Mouse (Mus musculus): ENCODE measurements around the gene Tmod1.

Gene Tmod1

DNA sequence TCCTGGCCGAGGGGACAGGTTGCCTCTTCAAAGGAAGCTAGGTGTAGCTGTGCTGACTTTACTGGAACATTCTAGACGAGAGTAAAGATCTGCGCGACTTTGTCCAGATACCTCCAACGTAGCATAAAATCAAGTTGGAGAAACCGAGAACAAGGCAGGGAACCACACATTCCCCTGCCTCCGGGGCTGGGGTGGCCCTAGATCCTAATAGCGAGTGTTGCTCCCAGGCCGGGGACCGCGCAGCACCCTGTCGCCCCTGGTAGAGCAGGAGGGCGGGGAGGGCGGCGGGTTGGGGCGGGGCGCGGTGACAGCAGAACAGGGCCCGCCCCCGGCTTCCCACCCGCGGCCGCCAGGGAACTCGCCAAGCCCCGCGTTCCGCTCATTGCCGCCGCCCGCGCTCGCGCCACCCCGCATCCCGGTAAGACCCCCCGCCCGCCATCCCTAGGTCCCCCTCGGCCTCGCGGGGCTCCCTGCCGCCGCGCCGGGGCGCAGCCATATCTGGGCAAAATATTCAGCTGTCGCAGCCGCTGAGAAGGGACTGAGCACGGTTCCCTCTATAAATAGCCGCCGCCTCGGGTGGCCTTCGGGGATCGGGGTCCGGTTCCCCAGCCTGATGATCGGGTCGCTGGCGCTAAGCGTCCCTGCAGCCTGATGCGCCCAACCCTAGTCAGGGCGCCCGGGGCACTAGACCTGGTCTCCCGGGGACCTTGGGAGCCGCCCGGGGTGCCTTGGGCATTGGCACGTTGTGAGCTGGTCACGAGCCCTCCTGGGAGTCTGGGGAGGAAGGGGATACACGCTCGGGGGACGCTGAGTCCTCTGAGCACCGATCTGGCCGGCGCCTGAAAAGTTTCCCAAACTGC lies at the start of gene Tmod1:
Gene Tmod1, plus strand, starts transcription at position 44 of the 860 bp plus-strand sequence.
- in situ Hi-C loops (cut with MboI, MseI) = no loop called here

DNA sequence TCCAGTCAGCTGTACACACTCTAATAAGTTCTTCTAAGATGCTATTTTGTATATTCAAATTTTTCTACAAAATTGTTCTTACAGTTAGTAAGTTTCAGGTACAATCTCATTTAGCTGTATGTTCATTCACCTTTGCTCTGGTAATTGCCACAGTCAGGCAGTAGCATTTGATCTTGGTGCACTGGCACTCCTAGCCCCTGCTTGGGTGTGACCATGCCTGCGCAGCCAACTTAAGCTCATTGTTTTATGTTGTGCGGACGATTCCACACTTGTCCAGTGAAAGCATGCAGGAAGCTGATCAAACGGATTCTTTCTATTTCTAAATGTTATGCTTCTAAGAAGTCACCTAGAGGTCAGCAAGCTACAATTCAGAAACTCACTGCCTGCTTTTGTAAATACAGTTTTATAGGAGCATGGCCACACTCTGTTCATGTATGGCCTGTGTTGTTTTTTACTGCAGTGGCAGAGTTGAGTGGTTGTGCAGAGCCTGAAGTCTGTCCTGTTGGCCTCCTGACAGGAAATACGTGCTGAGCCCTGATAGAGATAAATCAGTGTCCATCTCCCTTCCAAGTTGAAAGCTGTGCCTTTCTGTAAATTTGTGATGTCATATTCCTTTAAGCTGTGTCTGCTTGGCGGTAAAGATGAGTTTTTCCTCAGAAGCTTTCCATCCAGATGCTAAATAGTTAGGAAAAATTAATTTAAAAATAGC lies 48.2 kb upstream of the Tmod1 start:
- in situ Hi-C loops (cut with MboI, MseI) = no loop called here

DNA sequence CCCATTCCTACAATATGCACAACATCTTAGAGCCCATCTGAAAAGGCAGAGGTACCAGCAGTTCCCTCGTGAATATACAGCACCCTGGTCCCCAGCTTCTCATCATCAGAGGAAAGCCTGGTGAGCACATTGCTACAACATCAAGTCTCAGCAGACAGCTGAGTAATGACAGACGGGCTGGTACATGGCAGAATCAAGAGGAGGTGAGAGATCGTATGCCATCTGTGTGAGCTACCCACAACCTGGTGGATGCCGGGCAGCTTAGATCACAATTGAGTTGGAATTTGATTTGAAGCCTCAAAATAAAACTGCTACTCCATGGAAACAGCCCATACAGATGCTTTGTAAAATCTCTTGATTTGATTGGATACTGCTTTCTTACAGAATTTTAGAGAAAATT lies 40.2 kb upstream of the Tmod1 start:
- in situ Hi-C loops (cut with MboI, MseI) = no loop called here

DNA sequence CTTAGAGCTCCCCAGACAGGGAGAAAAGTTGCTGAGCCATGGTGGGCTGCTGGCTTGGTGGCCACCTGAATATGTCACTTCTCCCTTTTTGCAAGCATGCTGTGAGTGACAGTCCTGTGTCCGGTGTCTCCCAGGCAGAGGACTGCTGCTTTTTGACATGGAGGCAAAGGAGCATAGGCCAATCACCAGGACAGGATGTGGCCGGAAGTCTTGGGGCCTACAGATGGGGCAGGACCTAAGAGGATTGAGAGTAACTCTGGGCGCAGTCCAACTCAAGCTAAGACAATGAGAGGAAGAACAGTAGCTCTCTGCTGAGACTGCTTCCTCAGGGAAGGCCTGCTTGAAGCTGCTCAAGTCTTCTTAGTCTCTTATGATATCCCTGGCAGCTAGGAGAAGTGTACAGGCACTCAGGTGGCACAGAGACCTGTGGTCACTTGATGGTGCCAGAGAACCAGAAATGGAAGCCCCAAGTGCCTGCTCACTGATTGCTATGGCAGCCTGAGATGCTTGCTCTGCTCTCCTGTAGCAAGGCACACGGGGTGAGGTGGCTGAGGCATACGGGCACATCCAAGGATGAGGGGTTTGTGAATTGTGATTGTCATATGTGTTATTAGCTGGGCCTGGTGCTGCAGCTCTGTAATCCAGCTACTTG lies 30.5 kb upstream of the Tmod1 start:
- in situ Hi-C loops (cut with MboI, MseI) = no loop called here

DNA sequence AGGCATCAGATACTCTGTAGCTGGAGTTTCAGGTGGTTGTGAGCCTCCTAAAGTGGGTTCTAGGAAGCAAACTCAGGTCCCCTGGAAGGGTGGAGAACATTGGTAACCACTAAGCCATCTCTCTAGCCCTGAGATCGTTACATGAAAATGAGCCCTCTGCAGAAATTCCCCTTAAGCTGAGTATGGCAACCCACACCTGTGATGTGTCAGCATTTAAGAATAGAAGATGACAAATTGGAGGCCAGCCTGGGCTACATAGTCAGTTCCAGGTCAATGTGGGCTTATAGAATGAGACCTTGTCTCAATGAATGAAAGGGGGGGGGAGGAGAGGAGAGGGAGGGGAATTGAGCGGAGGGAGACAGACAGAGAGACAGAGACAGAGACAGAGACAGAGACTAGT lies 27.0 kb upstream of the Tmod1 start:
- in situ Hi-C loops (cut with MboI, MseI) = no loop called here

DNA sequence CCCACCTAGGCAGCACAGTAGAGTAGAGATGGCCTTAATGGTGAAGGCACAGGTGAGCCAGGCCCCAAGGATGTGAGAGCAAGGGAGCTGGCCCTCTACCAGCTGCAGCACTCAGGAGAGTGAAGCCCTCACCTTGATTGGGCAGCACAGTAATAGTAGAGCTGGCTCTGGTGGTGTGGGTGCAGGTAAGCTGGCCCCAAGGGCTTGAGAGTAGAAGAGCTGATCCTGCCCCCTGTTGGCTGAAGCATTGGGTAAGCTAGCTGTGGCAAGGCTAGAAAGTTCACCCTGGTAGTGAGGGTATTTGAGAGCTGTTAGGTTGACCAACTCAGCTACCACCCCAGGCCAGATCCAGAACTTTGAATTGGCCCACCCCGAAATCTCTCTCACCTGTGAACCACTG lies 23.1 kb upstream of the Tmod1 start:
- in situ Hi-C loops (cut with MboI, MseI) = no loop called here

DNA sequence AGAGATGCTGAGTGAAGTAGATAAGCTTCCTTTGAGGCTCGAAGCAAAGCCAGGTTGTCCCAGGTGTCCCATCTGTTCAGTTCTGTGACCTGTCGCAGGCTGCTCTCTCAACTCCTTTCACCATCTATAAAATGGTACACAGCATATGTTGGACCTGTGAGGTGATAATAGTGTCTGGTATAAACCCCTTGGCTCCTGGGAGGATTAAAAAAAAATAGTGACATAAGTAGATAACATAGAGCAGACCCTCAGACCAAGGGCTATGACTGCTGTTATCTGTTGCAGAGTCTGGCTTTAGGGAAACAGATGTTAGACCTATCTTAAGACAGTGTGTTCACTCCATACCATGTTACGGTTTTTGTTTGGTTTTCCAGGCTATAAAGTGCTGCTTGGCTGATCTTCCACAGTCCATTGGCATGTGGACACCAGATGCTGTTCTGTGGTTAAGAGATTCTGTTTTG lies 15.7 kb upstream of the Tmod1 start:
- in situ Hi-C loops (cut with MboI, MseI) = no loop called here

DNA sequence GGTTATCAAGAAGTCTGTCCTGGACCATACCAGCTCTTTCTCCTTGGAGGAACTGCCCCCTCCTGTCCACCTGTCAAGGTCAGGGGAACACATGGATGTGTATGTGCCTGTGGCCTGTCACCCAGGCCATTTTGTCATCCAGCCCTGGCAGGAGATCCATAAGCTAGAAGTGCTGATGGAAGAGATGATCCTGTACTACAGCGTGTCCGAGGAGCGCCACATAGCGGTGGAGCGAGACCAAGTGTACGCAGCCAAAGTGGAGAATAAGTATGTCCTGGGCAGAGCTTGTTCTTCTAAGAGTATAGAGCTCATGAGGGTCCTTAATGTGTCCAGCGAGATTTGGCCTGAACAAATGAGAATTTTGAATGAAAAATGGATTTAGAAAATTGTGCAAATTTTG lies 12.8 kb upstream of the Tmod1 start:
- in situ Hi-C loops (cut with MboI, MseI) = no loop called here

DNA sequence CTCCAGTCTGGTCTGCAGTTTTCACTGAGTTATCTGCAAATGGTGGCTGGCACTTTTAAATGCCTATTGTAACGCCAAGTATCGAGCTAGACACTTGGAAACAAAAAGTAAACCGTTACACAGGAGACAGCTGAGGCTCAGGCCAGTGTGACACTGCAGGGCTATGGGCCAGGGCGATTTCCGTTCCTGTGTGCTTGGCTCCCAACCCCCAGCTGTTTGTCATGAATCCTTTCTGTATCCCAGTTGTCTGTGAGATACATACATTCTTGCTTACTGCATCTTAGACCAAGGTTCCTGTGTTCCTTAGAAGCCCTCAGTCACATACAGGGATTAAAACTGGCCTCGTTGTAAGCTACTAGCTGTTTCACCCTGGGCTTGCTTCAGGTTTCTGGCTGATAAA lies 10.5 kb upstream of the Tmod1 start:
- in situ Hi-C loops (cut with MboI, MseI) = no loop called here

DNA sequence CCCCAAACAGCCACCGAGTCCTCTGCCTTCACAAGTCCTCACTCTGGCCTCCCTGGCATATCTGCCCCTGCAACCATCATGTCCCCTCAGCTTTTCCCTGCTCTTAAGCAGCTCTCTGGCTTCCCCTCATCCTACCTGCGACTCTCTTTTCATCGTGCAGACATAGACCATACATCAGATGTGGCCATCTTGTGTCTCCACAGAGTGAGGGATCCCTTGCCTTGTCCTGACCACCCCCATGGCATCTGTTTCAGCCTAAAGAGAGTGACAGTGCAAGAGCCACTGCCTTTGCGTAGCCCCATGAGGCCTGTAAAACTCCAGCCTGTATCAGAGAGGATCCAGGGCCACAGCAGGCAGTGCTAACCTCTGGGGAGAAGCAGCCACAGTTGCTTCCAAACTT lies 10.0 kb upstream of the Tmod1 start:
- in situ Hi-C loops (cut with MboI, MseI) = no loop called here

DNA sequence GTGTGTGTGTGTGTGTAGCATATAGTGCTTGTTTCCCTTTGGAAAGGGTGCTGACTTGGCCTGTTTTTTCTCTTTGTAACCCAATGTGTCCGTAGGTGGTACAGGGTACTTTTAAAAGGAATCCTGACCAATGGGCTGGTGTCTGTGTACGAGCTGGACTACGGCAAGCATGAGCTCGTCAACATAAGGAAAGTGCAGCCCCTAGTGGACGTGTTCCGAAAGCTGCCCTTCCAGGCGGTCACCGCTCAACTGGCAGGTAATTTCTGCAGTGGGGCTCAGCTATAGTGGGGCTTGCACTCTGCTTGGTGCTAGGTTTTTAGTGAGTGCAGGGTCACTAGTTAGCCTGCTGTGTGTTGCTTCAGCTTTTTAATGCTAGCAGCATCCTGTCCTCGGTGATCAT lies 9.2 kb upstream of the Tmod1 start:
- in situ Hi-C loops (cut with MboI, MseI) = no loop called here

DNA sequence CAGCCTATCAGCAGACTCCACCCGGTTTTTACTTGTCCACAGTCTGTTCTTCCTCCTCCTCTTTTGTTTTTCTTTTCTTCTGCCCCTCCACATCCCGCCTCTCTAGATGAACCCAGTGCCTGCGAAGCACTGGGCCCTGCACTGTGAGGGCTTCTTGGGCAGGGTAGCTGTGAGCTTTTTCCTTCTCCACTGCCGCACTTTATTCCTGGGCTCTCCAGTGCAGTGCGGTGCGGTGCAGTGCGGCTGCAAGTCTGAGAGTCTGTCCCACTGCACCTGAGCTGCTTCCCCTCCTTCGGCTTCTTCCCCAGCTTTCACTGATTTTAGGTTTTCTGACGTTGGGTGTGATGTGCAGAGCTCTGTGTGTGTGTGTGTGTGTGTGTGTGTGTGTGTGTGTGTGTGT lies 6.3 kb upstream of the Tmod1 start:
- in situ Hi-C loops (cut with MboI, MseI) = no loop called here

DNA sequence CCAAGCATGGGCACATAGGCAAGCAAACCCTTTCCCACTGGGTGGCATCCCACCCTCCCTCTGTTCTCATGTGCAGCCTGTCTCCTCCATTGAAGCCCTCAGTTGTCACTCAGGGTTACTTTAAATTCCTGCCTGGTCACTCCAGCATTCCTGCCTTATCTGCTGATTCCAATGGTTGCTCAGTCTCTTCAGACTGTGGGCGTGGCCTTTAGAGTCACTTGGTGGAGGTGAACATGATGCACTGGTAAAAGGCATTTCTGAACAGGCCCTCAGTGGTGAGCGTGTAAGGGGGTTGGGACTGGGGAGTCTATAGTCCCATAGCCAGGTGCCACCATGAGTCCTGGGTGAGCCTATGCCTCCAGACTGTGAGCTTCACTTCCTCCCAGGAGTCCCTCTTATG lies 5.5 kb upstream of the Tmod1 start:
- in situ Hi-C loops (cut with MboI, MseI) = no loop called here

DNA sequence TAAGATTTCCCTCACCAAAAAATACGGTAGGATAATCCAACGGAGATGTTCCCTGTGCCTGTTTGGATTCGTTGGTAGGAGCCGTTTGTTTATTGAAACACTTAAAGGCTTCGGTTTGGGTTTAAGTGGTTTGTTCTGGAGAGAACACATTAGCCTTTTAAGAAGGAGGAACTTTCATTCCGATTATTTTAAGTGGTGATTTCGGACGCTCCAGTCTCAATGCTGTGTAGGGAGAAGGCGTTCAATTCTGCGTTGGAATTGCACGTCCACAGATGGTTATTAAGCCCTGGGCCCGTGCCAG lies 194 bp upstream of the Tmod1 start:
- in situ Hi-C loops (cut with MboI, MseI) = no loop called here

DNA sequence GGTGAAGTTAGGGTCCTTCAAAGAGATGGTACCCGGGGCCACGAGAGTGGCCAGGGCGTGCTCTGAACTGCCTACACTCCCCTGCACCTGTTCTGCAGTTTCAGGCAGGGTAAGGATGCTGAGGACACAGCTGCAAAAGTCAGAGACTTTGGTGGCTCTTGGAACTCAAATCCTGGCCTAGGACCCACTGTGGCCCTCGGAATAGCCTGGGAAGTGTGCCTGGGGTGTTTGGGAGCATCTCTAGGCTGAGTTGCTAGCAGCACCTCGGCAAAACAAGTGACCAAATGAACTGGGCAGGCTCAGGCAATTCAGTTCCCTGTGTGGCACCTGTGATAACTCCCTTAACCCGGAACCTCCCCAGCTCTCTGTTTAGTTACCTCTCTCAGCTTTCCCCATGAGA lies 1.2 kb downstream of the Tmod1 start:
- in situ Hi-C loops (cut with MboI, MseI) = no loop called here

DNA sequence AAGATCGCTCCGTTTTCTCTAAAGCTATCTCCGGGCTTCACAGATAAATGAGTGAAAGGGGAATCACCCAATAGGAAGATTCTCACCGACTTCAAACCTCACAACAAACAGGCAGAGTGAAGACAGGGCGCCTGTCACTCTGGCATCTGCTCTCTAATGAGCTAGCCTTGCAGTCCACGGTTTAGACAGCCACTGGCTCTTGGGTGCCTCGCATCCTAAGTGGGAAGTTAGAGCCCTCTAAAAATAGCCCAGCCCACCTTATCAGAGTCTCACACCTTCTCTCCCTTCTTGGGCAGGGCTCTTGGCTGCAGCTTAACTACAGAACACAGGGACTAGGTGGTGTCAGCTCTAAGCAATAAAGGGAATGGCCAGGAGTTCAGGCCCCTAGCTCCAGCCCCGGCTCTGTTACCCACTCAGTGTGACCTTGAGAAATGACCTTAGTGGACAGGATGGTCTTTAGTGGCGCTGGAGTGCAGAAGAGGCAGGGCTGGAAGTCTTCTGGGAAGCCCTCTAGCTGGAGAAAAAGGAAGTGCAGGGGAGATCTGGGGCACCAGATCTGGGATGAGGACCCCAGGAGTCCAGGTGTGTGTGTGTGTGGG lies 2.0 kb downstream of the Tmod1 start:
- in situ Hi-C loops (cut with MboI, MseI) = no loop called here

DNA sequence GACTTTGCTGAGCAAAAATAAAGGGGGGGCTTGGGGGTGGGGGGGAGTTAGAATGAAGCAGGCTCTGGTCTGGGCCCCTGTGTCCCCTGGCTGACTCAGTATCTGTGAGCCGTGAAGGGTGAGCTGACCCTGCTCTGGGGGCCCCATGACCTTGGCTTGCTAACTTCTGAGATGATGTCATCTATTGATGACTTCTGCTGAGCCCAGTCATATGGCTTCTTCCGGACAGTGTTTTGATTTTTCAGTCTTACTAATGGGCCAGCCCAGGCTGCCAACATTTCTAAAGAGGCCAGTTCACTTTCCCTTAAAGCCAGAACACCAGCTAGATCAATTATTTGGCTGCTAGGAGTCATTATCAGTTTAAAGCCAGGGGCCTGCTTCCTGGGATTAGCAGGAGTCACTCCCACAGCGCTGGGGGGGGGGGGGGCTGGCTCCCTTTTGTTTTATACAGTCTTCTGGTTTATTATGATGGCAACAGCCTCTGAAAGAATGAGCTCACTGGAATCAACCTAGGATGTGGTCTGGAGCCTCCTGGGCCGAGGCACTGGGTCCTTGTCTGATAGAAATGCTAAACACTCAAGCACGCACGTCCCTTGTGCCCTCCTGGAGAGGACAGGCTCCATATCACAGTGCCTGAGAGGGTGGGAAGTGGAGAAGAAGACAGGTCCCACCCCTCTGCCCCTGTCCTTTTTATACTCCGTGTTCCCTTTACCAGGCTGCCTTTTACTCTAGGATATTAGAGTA lies 3.2 kb downstream of the Tmod1 start:
- in situ Hi-C loops (cut with MboI, MseI) = no loop called here

DNA sequence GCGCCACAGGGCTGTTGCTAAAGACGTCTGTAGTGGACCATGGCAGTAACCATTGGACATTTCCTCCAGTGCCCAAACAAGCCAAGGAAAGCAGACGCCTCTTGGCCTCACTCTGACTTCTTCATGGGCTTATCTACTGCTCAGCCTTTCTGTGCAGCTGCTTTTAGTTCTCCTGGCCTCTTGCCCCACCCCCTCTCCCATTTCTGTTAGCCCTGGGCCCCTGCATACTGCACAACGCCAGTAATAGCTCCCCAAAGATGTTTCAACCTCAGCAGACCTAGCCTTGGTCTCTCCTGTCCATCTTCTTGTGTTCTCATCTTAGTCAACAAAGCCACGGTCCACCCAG lies 3.7 kb downstream of the Tmod1 start:
- in situ Hi-C loops (cut with MboI, MseI) = no loop called here

DNA sequence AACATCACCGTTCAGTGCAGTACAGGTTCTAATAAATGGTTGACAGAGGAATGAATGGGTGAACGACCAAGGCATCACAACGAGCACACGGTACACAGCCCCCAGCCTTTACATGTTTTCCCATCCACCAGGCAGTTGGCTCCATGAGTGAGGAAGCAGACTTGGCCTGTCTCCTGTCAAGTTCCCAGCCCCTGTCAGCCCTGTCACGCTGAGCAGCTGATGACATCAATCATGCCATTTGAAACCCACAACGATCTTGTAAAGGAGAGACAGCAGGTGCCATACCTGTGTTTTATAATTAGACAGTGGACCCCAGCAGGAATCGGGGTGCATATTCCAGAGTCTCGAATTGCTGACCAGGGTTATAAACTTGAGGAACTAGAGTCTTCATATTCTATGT lies 4.6 kb downstream of the Tmod1 start:
- in situ Hi-C loops (cut with MboI, MseI) = no loop called here

DNA sequence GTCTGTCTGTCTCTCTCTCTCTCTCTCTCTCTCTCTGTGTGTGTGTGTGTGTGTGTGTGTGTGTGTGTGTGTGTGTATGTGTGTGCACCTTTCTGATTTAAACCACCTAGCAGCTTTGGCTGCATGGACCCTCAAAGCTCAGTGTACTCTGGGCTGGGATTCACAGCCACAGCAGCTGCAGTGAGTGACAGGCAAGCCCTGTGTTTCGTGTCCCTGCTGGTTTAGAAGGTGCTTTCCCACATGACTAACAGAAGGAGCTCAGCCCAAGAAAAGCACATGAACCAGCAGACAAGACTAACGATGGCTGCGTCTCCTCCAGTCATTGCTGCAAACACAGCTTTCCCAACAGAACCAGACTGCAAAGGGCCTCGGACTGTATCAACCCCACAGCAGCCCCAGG lies 9.2 kb downstream of the Tmod1 start:
- in situ Hi-C loops (cut with MboI, MseI) = no loop called here

DNA sequence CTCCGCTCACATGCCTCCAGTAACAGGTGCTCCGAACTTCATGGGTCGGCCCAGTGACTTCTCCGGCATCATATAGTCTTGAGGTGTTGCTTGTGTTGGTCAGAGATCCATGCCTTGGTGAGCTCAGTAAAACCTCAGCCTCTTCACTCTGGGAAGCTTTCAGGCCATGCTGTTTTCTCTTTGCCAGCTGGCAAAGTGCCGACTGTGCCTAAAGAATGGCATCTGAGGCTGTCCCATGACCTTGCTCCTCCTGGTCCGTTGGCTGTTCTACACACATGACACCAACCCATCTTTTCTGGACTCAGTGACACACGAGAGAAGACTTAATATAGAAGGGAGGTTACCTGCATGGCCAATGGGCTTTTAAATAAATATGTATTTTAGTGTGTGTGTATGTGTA lies 9.7 kb downstream of the Tmod1 start:
- in situ Hi-C loops (cut with MboI, MseI) = no loop called here

Measured in regulatory T cell (primary cell).